Mouse (Mus musculus) CH12.LX (cell line): ENCODE results near the gene Dse. TPM values are rescaled to one million over a fixed set of nuclear protein-coding genes. Genes with fewer than 3 reads are reported as not detected.

ENCODE experiments used
- DNase-seq: peaks from one replicate; pipeline ENCODE4 v3.0.0-alpha.2; 2013; ENCODE audit errors: extremely low read depth
- H3K27ac ChIP-seq: 2 replicates; pipeline ENCODE4 v1.5.1; 2012; ENCODE audit warnings: low read depth, mild to moderate bottlenecking, control low read depth, moderate library complexity; ENCODE audit not compliant: insufficient read depth
- H3K27me3 ChIP-seq: replicated peaks from 2 replicates; pipeline ENCODE3; 2012; ENCODE audit warnings: inconsistent platforms
- H3K36me3 ChIP-seq, 2 experiments: replicated peaks in 1 of 2; 2 replicates each; pipeline versions ENCODE3 to v1.6.1; 2012; ENCODE audit warnings: inconsistent platforms in 1 of 2, low read length in 1 of 2, mild to moderate bottlenecking in 1 of 2, mixed read lengths in 1 of 2, moderate library complexity in 1 of 2; ENCODE audit not compliant: control insufficient read depth in 1 of 2, insufficient read depth in 1 of 2
- H3K4me1 ChIP-seq, 2 experiments: 2 replicates each; pipeline ENCODE4 v1.6.1; 2012; ENCODE audit warnings: inconsistent platforms in 1 of 2, moderate library complexity in 1 of 2; ENCODE audit not compliant: insufficient read depth in 2 of 2, control insufficient read depth in 1 of 2
- H3K4me2 ChIP-seq: 2 replicates; pipeline ENCODE4 v1.6.1; 2012; ENCODE audit warnings: low read depth, mild to moderate bottlenecking, control low read depth; ENCODE audit not compliant: poor library complexity, insufficient read depth, severe bottlenecking
- H3K4me3 ChIP-seq, 3 experiments: fragments of 150-350 bp in 1 of 3; sonication (generic) in 1 of 3; replicated peaks in 1 of 3; 2 replicates each; pipeline versions ENCODE3 to v1.5.1; 2011 to 2012; ENCODE audit warnings: low read depth in 2 of 3, low read length in 2 of 3, mild to moderate bottlenecking in 2 of 3, moderate library complexity in 2 of 3, control low read depth in 1 of 3, improper control_type of control experiment in 1 of 3, inconsistent platforms in 1 of 3, mixed read lengths in 1 of 3; ENCODE audit not compliant: poor library complexity in 1 of 3
- H3K79me2 ChIP-seq: replicated peaks from 2 replicates; pipeline ENCODE4 v1.6.1; 2012; ENCODE audit warnings: mild to moderate bottlenecking, moderate library complexity; ENCODE audit not compliant: control insufficient read depth, poor library complexity, insufficient read depth, severe bottlenecking; ENCODE audit errors: extremely low read depth
- H3K9ac ChIP-seq: 2 replicates; pipeline ENCODE4 v1.6.1; 2012; ENCODE audit warnings: low read depth, mild to moderate bottlenecking, control low read depth, moderate library complexity; ENCODE audit not compliant: insufficient read depth
- H3K9me3 ChIP-seq: replicated peaks from 2 replicates; pipeline ENCODE3; 2012; ENCODE audit warnings: low read length, inconsistent platforms, mixed read lengths
- CHD1 ChIP-seq: IDR thresholded peaks from 2 replicates; pipeline ENCODE4 v1.6.1; 2012; ENCODE audit warnings: low read depth, low read length, improper control_type of control experiment, inconsistent platforms
- CHD2 ChIP-seq: IDR thresholded peaks from 2 replicates; pipeline ENCODE4 v1.6.1; 2011; ENCODE audit warnings: low read length, improper control_type of control experiment
- ELF1 ChIP-seq: IDR thresholded peaks from 2 replicates; pipeline ENCODE4 v1.6.1; 2014; ENCODE audit warnings: low read depth, mild to moderate bottlenecking, inconsistent platforms, low read length, improper control_type of control experiment
- ETS1 ChIP-seq: conservative IDR thresholded peaks from 2 replicates; pipeline ENCODE4 v1.6.1; 2012; ENCODE audit warnings: low read depth, mild to moderate bottlenecking, inconsistent platforms, low read length, improper control_type of control experiment, moderate library complexity
- HCFC1 ChIP-seq: IDR thresholded peaks from 2 replicates; pipeline ENCODE4 v1.6.1; 2012; ENCODE audit warnings: low read depth, mild to moderate bottlenecking, inconsistent platforms, low read length, improper control_type of control experiment
- JUN ChIP-seq: IDR thresholded peaks from 2 replicates; pipeline ENCODE4 v1.6.1; 2011; ENCODE audit warnings: low read depth, mild to moderate bottlenecking, low read length, improper control_type of control experiment, moderate library complexity; ENCODE audit not compliant: insufficient read depth
- JUND ChIP-seq: conservative IDR thresholded peaks from 2 replicates; pipeline ENCODE4 v1.6.1; 2011; ENCODE audit warnings: low read depth, low read length, improper control_type of control experiment
- KAT2A ChIP-seq: IDR thresholded peaks from 2 replicates; pipeline ENCODE4 v1.6.1; 2012; ENCODE audit warnings: low read length, improper control_type of control experiment, inconsistent platforms; ENCODE audit not compliant: insufficient replicate concordance
- MAFK ChIP-seq: IDR thresholded peaks from 2 replicates; pipeline ENCODE4 v1.6.1; 2011; ENCODE audit warnings: low read length, improper control_type of control experiment; ENCODE audit not compliant: insufficient replicate concordance
- MAX ChIP-seq: IDR thresholded peaks from 2 replicates; pipeline ENCODE4 v1.6.1; 2011; ENCODE audit warnings: low read length, improper control_type of control experiment
- NELFE ChIP-seq: IDR thresholded peaks from 2 replicates; pipeline ENCODE4 v1.6.1; 2011; ENCODE audit warnings: low read depth, low read length, improper control_type of control experiment
- RAD21 ChIP-seq: IDR thresholded peaks from 2 replicates; pipeline ENCODE4 v1.6.1; 2011; ENCODE audit warnings: low read depth, mild to moderate bottlenecking, low read length, improper control_type of control experiment, moderate library complexity
- SIN3A ChIP-seq: IDR thresholded peaks from 2 replicates; pipeline ENCODE4 v1.6.1; 2012; ENCODE audit warnings: low read length, improper control_type of control experiment, inconsistent platforms
- SMC3 ChIP-seq: IDR thresholded peaks from 2 replicates; pipeline ENCODE4 v1.6.1; 2011; ENCODE audit warnings: low read depth, low read length, improper control_type of control experiment
- TBP ChIP-seq: conservative IDR thresholded peaks from 2 replicates; pipeline ENCODE4 v1.6.1; 2011; ENCODE audit warnings: low read depth, low read length, improper control_type of control experiment
- USF1 ChIP-seq: IDR thresholded peaks from 2 replicates; pipeline ENCODE4 v1.6.1; 2014; ENCODE audit warnings: low read depth, mild to moderate bottlenecking, inconsistent platforms, low read length, improper control_type of control experiment
- USF2 ChIP-seq: conservative IDR thresholded peaks from 2 replicates; pipeline ENCODE4 v1.6.1; 2011; ENCODE audit warnings: low read depth, low read length, improper control_type of control experiment
- ZNF384 ChIP-seq: IDR thresholded peaks from 2 replicates; pipeline ENCODE4 v1.6.1; 2012; ENCODE audit warnings: low read depth, low read length, improper control_type of control experiment, inconsistent platforms
- dilution Hi-C: fragments of 300-500 bp; cut with MboI; formaldehyde crosslinking; loops from 2 replicates; pipeline ENCODE4 v1.14.3; 2020; ENCODE audit warnings: low sequenced_read_pairs; ENCODE audit not compliant: extremely low pct_unique_long_range_greater_than_20kb, extremely low pct_ligation_motif_present
- in situ Hi-C: fragments of 300-500 bp; cut with MboI; formaldehyde crosslinking; loops from 3 replicates; pipeline ENCODE4 v1.14.3; 2019; ENCODE audit warnings: low sequenced_read_pairs, low pct_ligation_motif_present, low pct_unique_long_range_greater_than_20kb, mixed read lengths
- polyA plus RNA-seq: library from polyadenylated mRNA; unstranded; fragments of >175 nt; gene quantifications from 2 replicates; pipeline ENCODE4 v1.2.1, GENCODE M21; 2012; ENCODE audit warnings: low read depth; ENCODE audit not compliant: insufficient read length
- total RNA-seq, 2 experiments: library from RNA; depleted of rRNA; stranded (reverse); fragments of 300-350 nt in 1 of 2; fragments of >200 nt in 1 of 2; gene quantifications; 2 replicates each; pipeline ENCODE4 v1.2.3; 2012 to 2014

The Dse gene
- total and polyA plus RNA-seq, 3 experiments, result 0.10 to 0.15 TPM; not detected in 1

DNA sequence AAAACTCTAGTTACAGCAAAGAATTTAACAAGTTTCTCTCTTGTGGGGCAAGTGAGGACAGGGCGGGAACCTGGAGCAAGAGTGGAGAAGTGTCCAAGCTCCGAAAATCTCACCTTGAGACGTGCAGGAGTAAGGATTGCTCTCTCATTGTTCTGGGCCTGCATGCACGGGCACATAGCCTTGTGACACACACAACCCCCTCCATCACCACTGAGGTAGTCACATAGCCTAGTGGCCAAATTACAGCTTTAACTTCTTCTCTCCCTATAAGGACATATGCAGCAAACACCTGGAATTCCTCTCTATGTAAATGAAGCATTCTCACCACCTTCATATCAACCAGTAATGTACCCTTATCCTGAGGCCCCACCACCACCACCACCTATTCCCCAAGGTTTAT is 22.0 kb upstream of the Dse start:
- no peak overlapping the region for H3K9ac ChIP-seq
- no peaks in the 10 kb centered on the region for H3K9me3 ChIP-seq
- no peaks in the 10 kb centered on the region for H3K36me3 ChIP-seq
- no peak overlapping the region for H3K27ac ChIP-seq
- dilution Hi-C loops, result no loop called here
- TF ChIP-seq CHD2 (no peak), USF1 (no peak), KAT2A (no peak), USF2 (no peak), SMC3 (no peak), JUND (no peak), HCFC1 (no peak), TBP (no peak), NELFE (no peak), MAX (no peak), ETS1 (no peak), JUN (no peak), SIN3A (no peak)
- peaks cover 0 to 10% of the 10 kb centered on the region in 2 experiments; a peak in 2 of 4 replicates for H3K4me1 ChIP-seq
- no peak for DNase-seq
- no peaks in the 10 kb centered on the region for H3K27me3 ChIP-seq
- H3K79me2 ChIP-seq, result no peaks in the 10 kb centered on the region
- no peak overlapping the region for H3K4me3 ChIP-seq
- H3K4me2 ChIP-seq, result no peak overlapping the region
- in situ Hi-C loops, result no loop called here

GRCm38 (mm10) chr10:34223660-34224059 is 16.1 kb upstream of the Dse start:
- Histone ChIP-seq H3K4me2 (no peak overlapping the region), H3K4me3 (no peak overlapping the region), H3K9me3 (no peaks in the 10 kb centered on the region), H3K36me3 (no peaks in the 10 kb centered on the region), H3K4me1 (no peaks in the 10 kb centered on the region), H3K27ac (no peak overlapping the region), H3K27me3 (no peaks in the 10 kb centered on the region), H3K79me2 (no peaks in the 10 kb centered on the region), H3K9ac (no peak overlapping the region)
- in situ Hi-C loops, result no loop called here
- dilution Hi-C loops, result no loop called here
- TF ChIP-seq NELFE, result no peak
- TF ChIP-seq ZNF384, result no peak
- DNase-seq, result no peak

GRCm38 (mm10) chr10:34221909-34222620 is 14.6 kb upstream of the Dse start:
- Histone ChIP-seq H3K9ac (no peak overlapping the region), H3K36me3 (no peaks in the 10 kb centered on the region), H3K4me1 (no peaks in the 10 kb centered on the region), H3K9me3 (no peaks in the 10 kb centered on the region), H3K27ac (no peak overlapping the region), H3K79me2 (no peaks in the 10 kb centered on the region), H3K4me2 (no peak overlapping the region), H3K4me3 (no peak overlapping the region), H3K27me3 (no peaks in the 10 kb centered on the region)
- DNase-seq, result no peak
- in situ Hi-C loops, result no loop called here
- TF ChIP-seq MAFK (no peak), MAX (no peak), SIN3A (no peak), RAD21 (no peak), SMC3 (no peak), CHD1 (no peak), ELF1 (no peak)
- dilution Hi-C loops, result no loop called here
